ENCODE assay signal across 8 mouse cellular contexts in genomic region chr5:36869578-36870236, GRCm38 (mm10). TPM values are rescaled to one million over a fixed set of nuclear protein-coding genes. Genes with fewer than 3 reads are reported as not detected.
DNase-seq lines count a peak whose midpoint lies in the region; ATAC-seq lines count a peak whose summit lies in the region.

No protein-coding gene starts in this region.

- peak overlapping the region; percentile 30; the same call in 1 of the 2 replicates for H3K4me2 ChIP-seq in intestine, embryonic 16.5 days (ENCODE audit: low read depth, low read length)
- peak overlapping the region; percentile 63 for H3K4me2 ChIP-seq in midbrain, embryonic 13.5 days (replicated peaks)

- H3K9me3 ChIP-seq in embryonic facial prominence, embryonic 10.5 days: peaks cover 4% of the 10 kb centered on the region; the same call in 1 of the 2 replicates
- H3K9me3 ChIP-seq in intestine, embryonic 16.5 days (ENCODE audit: control insufficient read depth, low read length): no peaks in the 10 kb centered on the region
- H3K9me3 ChIP-seq in midbrain, embryonic 13.5 days: 0 out of 2 replicates have a peak, but pooled peaks cover 4% of the 10 kb centered on the region

- H3K4me3 ChIP-seq in embryonic facial prominence, embryonic 10.5 days: peak overlapping the region; percentile 61
- peak overlapping the region; percentile 15; the same call in 1 of the 2 replicates for H3K4me3 ChIP-seq in intestine, embryonic 16.5 days (ENCODE audit: low read length)
- peak overlapping the region; percentile 56 for H3K4me3 ChIP-seq in midbrain, embryonic 13.5 days (replicated peaks)

- H3K27me3 ChIP-seq in embryonic facial prominence, embryonic 10.5 days (replicated peaks; ENCODE audit: low read depth, poor library complexity, severe bottlenecking): peaks cover 100% of the 10 kb centered on the region
- H3K27me3 ChIP-seq in intestine, embryonic 16.5 days (replicated peaks; ENCODE audit: control insufficient read depth, insufficient read depth, low read length): peaks cover 64% of the 10 kb centered on the region
- peaks cover 97% of the 10 kb centered on the region for H3K27me3 ChIP-seq in midbrain, embryonic 13.5 days

- WGBS in embryonic facial prominence, embryonic 10.5 days: under 1% methylated on average over 56 of the region's 56 CpGs
- WGBS in intestine, embryonic 16.5 days: 1% methylated on average over 56 of the region's 56 CpGs
- under 1% methylated on average over 54 of the region's 56 CpGs for WGBS in midbrain, embryonic 13.5 days

- ATAC-seq in intestine, embryonic 16.5 days: no peak
- ATAC-seq in midbrain, embryonic 13.5 days: peak; percentile 65

- H3K4me1 ChIP-seq in embryonic facial prominence, embryonic 10.5 days: peaks cover 23% of the 10 kb centered on the region
- no peaks in the 10 kb centered on the region for H3K4me1 ChIP-seq in intestine, embryonic 16.5 days (ENCODE audit: control insufficient read depth, insufficient read depth, low read length)
- H3K4me1 ChIP-seq in midbrain, embryonic 13.5 days (replicated peaks): peaks cover 23% of the 10 kb centered on the region; the same call in 1 of the 2 replicates

- H3K27ac ChIP-seq in embryonic facial prominence, embryonic 10.5 days (replicated peaks): no peak overlapping the region
- H3K27ac ChIP-seq in intestine, embryonic 16.5 days (ENCODE audit: low read length): no peak overlapping the region
- peak overlapping the region; percentile 20 for H3K27ac ChIP-seq in midbrain, embryonic 13.5 days

- DNase-seq in embryo, embryonic 10 days (ENCODE audit: low spot score): peak; percentile 36
- DNase-seq in embryo, embryonic 9.5 days (ENCODE audit: extremely low spot score): no peak
- peak; percentile 21 for DNase-seq in ES-CJ7 (ENCODE audit: low read depth, low spot score)
- peak; percentile 54 for DNase-seq in embryonic facial prominence, embryonic 10.5 days (ENCODE audit: low spot score)
- no peak for DNase-seq in B cell, adult 2 months
- no peak for DNase-seq in lung, postnatal 4 days

- H3K9ac ChIP-seq in intestine, embryonic 16.5 days (ENCODE audit: low read depth, low read length): no peak overlapping the region
- H3K9ac ChIP-seq in midbrain, embryonic 13.5 days (replicated peaks): peak overlapping the region; percentile 72

- H3K36me3 ChIP-seq in embryonic facial prominence, embryonic 10.5 days (replicated peaks): no peaks in the 10 kb centered on the region
- H3K36me3 ChIP-seq in intestine, embryonic 16.5 days (ENCODE audit: control insufficient read depth, insufficient read depth, low read length): no peaks in the 10 kb centered on the region
- H3K36me3 ChIP-seq in midbrain, embryonic 13.5 days: no peaks in the 10 kb centered on the region

RNA-seq across cellular contexts. Expression of gene Ppp2r2c, which starts 1.4 kb away (rescaled TPM):
- 0.73 and 1.2 TPM in 2 replicates for polyA plus RNA-seq in embryonic facial prominence, embryonic 10.5 days (2016; fragmentation: Nextera tagmentation; extraction: Ambion mirVana)
- 0.40 and 0.42 TPM in 2 replicates for polyA plus RNA-seq in intestine, embryonic 16.5 days (2015; fragmentation: Nextera tagmentation; extraction: Ambion mirVana)
- polyA plus RNA-seq in midbrain, embryonic 13.5 days (2015; fragmentation: Nextera tagmentation; extraction: Ambion mirVana): 11.3 and 12.2 TPM in 2 replicates

RNA-seq across cellular contexts. Expression of gene Man2b2, which starts 39.3 kb away (rescaled TPM):
- polyA plus RNA-seq in embryonic facial prominence, embryonic 10.5 days (2016; fragmentation: Nextera tagmentation; extraction: Ambion mirVana): 9.6 and 11.1 TPM in 2 replicates
- polyA plus RNA-seq in intestine, embryonic 16.5 days (2015; fragmentation: Nextera tagmentation; extraction: Ambion mirVana): 44.9 and 64.6 TPM in 2 replicates
- polyA plus RNA-seq in midbrain, embryonic 13.5 days (2015; fragmentation: Nextera tagmentation; extraction: Ambion mirVana): 8.2 and 10.2 TPM in 2 replicates

Comparison
In these comparisons a context has a peak if more than half of its experiments do, and no peak if none do; other contexts are left out.
1. DNase-seq: peak in embryo, embryonic 10 days (single experiment), ES-CJ7 (single experiment) and embryonic facial prominence, embryonic 10.5 days (single experiment); none in embryo, embryonic 9.5 days (single experiment), B cell, adult 2 months (0 of 2) and lung, postnatal 4 days (0 of 2).
2. Peak in every context shown above with its lines, with median percentiles within 50 percentile points of each other: H3K4me3 ChIP-seq.